Mouse (Mus musculus): Measurements from ENCODE around the gene Camk2b. TPM values are rescaled to one million over a fixed set of nuclear protein-coding genes. Genes with fewer than 3 reads are reported as not detected.
"Not testable (repeated sequence)": the region's sequence is repeated elsewhere in the genome, so short reads cannot be mapped to it uniquely, and the experiment has no call there.

The Camk2b gene
- polyA plus RNA-seq (2014; fragmentation: Nextera tagmentation; extraction: Ambion mirVana): 117 and 126 TPM in 2 replicates

- no peaks in the 10 kb centered on the region for H3K36me3 ChIP-seq (replicated peaks; ENCODE audit: control insufficient read depth, insufficient read depth)
- H3K4me1 ChIP-seq (replicated peaks; ENCODE audit: control insufficient read depth, insufficient read depth, low read length): peaks cover 24% of the 10 kb centered on the region; the same call in 1 of the 2 replicates
- ATAC-seq (ENCODE audit: low FRiP score) (no peak), DNase-seq (ENCODE audit: low spot score) (no peak)
- peaks cover 51% of the 10 kb centered on the region for H3K27me3 ChIP-seq (ENCODE audit: control insufficient read depth, insufficient read depth, low read length)
- H3K9ac ChIP-seq: peak within 1 kb of the TSS; percentile 88
- peak within 1 kb of the TSS; percentile 77 for H3K4me2 ChIP-seq (replicated peaks)
- H3K27ac ChIP-seq: peak within 1 kb of the TSS; percentile 87
- 12% methylated on average over 6 of the region's 6 CpGs for WGBS
- H3K9me3 ChIP-seq (ENCODE audit: control insufficient read depth, low read length): no peaks in the 10 kb centered on the region
- H3K4me3 ChIP-seq (replicated peaks; ENCODE audit: low read length): peak within 1 kb of the TSS; percentile 75
These were observed at the start of gene Camk2b for GRCm38 (mm10) chr11:6066176-6066575. Camk2b (minus strand) TSS chr11:6066362.

- no peak for DNase-seq (ENCODE audit: low spot score)
- Histone ChIP-seq H3K4me1 (replicated peaks; ENCODE audit: control insufficient read depth, insufficient read depth, low read length) (no peaks in the 10 kb centered on the region), H3K36me3 (replicated peaks; ENCODE audit: control insufficient read depth, insufficient read depth) (peaks cover 61% of the 10 kb centered on the region), H3K4me2 (replicated peaks) (no peak overlapping the region), H3K9me3 (ENCODE audit: control insufficient read depth, low read length) (no peaks in the 10 kb centered on the region), H3K9ac (no peak overlapping the region), H3K27ac (no peak overlapping the region), H3K4me3 (replicated peaks; ENCODE audit: low read length) (no peak overlapping the region), H3K27me3 (ENCODE audit: control insufficient read depth, insufficient read depth, low read length) (no peaks in the 10 kb centered on the region)
- 96% methylated on average over 5 of the region's 5 CpGs for WGBS
- no peak for ATAC-seq (ENCODE audit: low FRiP score)
These were observed 45.7 kb upstream of the Camk2b start for GRCm38 (mm10) chr11:6111734-6112484.

- H3K4me2 ChIP-seq (replicated peaks): no peak overlapping the region
- no peaks in the 10 kb centered on the region for H3K27me3 ChIP-seq (ENCODE audit: control insufficient read depth, insufficient read depth, low read length)
- no peak overlapping the region for H3K4me3 ChIP-seq (replicated peaks; ENCODE audit: low read length)
- no peaks in the 10 kb centered on the region for H3K4me1 ChIP-seq (replicated peaks; ENCODE audit: control insufficient read depth, insufficient read depth, low read length)
- H3K36me3 ChIP-seq (replicated peaks; ENCODE audit: control insufficient read depth, insufficient read depth): peaks cover 73% of the 10 kb centered on the region
- no peak overlapping the region for H3K9ac ChIP-seq
- H3K27ac ChIP-seq: no peak overlapping the region
- no peak for ATAC-seq (ENCODE audit: low FRiP score)
- no peaks in the 10 kb centered on the region for H3K9me3 ChIP-seq (ENCODE audit: control insufficient read depth, low read length)
- no peak for DNase-seq (ENCODE audit: low spot score)
These were observed 43.8 kb upstream of the Camk2b start for GRCm38 (mm10) chr11:6109990-6110389.

- Histone ChIP-seq H3K9me3 (ENCODE audit: control insufficient read depth, low read length) (no peaks in the 10 kb centered on the region), H3K4me2 (replicated peaks) (no peak overlapping the region), H3K4me3 (replicated peaks; ENCODE audit: low read length) (no peak overlapping the region), H3K4me1 (replicated peaks; ENCODE audit: control insufficient read depth, insufficient read depth, low read length) (no peaks in the 10 kb centered on the region), H3K9ac (no peak overlapping the region), H3K36me3 (replicated peaks; ENCODE audit: control insufficient read depth, insufficient read depth) (peaks cover 79% of the 10 kb centered on the region), H3K27me3 (ENCODE audit: control insufficient read depth, insufficient read depth, low read length) (no peaks in the 10 kb centered on the region), H3K27ac (no peak overlapping the region)
- ATAC-seq (ENCODE audit: low FRiP score): no peak
- 92% methylated on average over 5 of the region's 5 CpGs for WGBS
- no peak for DNase-seq (ENCODE audit: low spot score)
These were observed 42.1 kb upstream of the Camk2b start for GRCm38 (mm10) chr11:6108296-6108695.

- H3K4me3 ChIP-seq (replicated peaks; ENCODE audit: low read length): no peak overlapping the region
- ATAC-seq (ENCODE audit: low FRiP score) (no peak), DNase-seq (ENCODE audit: low spot score) (no peak)
- H3K9ac ChIP-seq: no peak overlapping the region
- peaks cover 76% of the 10 kb centered on the region for H3K36me3 ChIP-seq (replicated peaks; ENCODE audit: control insufficient read depth, insufficient read depth)
- 48% methylated on average over 3 of the region's 3 CpGs for WGBS
- no peak overlapping the region for H3K4me2 ChIP-seq (replicated peaks)
- no peak overlapping the region for H3K27ac ChIP-seq
- no peaks in the 10 kb centered on the region for H3K9me3 ChIP-seq (ENCODE audit: control insufficient read depth, low read length)
- H3K4me1 ChIP-seq (replicated peaks; ENCODE audit: control insufficient read depth, insufficient read depth, low read length): no peaks in the 10 kb centered on the region
- H3K27me3 ChIP-seq (ENCODE audit: control insufficient read depth, insufficient read depth, low read length): no peaks in the 10 kb centered on the region
These were observed 41.6 kb upstream of the Camk2b start for GRCm38 (mm10) chr11:6107722-6108121.

GRCm38 (mm10) chr11:6104734-6105133 lies 38.6 kb upstream of the Camk2b start:
- H3K4me2 ChIP-seq (replicated peaks): no peak overlapping the region
- peaks cover 48% of the 10 kb centered on the region for H3K36me3 ChIP-seq (replicated peaks; ENCODE audit: control insufficient read depth, insufficient read depth)
- ATAC-seq (ENCODE audit: low FRiP score) (no peak), DNase-seq (ENCODE audit: low spot score) (no peak)
- H3K9me3 ChIP-seq (ENCODE audit: control insufficient read depth, low read length): no peaks in the 10 kb centered on the region
- no peak overlapping the region for H3K4me3 ChIP-seq (replicated peaks; ENCODE audit: low read length)
- no peaks in the 10 kb centered on the region for H3K27me3 ChIP-seq (ENCODE audit: control insufficient read depth, insufficient read depth, low read length)
- no peak overlapping the region for H3K9ac ChIP-seq
- no peaks in the 10 kb centered on the region for H3K4me1 ChIP-seq (replicated peaks; ENCODE audit: control insufficient read depth, insufficient read depth, low read length)
- H3K27ac ChIP-seq: no peak overlapping the region
- 85% methylated on average over 5 of the region's 5 CpGs for WGBS

- not testable (repeated sequence) for H3K4me2 ChIP-seq (replicated peaks); H3K4me3 ChIP-seq (replicated peaks; ENCODE audit: low read length); H3K9ac ChIP-seq; H3K36me3 ChIP-seq (replicated peaks; ENCODE audit: control insufficient read depth, insufficient read depth); H3K4me1 ChIP-seq (replicated peaks; ENCODE audit: control insufficient read depth, insufficient read depth, low read length); DNase-seq (ENCODE audit: low spot score); ATAC-seq (ENCODE audit: low FRiP score); H3K9me3 ChIP-seq (ENCODE audit: control insufficient read depth, low read length); H3K27me3 ChIP-seq (ENCODE audit: control insufficient read depth, insufficient read depth, low read length); H3K27ac ChIP-seq
- WGBS: 100% methylated on average over 1 of the region's 3 CpGs
These were observed 30.5 kb upstream of the Camk2b start for GRCm38 (mm10) chr11:6096637-6097036.

- WGBS: 64% methylated on average over 4 of the region's 4 CpGs
- H3K4me2 ChIP-seq (replicated peaks): no peak overlapping the region
- no peak overlapping the region for H3K4me3 ChIP-seq (replicated peaks; ENCODE audit: low read length)
- no peaks in the 10 kb centered on the region for H3K9me3 ChIP-seq (ENCODE audit: control insufficient read depth, low read length)
- ATAC-seq (ENCODE audit: low FRiP score): no peak
- H3K27ac ChIP-seq: no peak overlapping the region
- no peak overlapping the region for H3K9ac ChIP-seq
- H3K27me3 ChIP-seq (ENCODE audit: control insufficient read depth, insufficient read depth, low read length): no peaks in the 10 kb centered on the region
- no peaks in the 10 kb centered on the region for H3K4me1 ChIP-seq (replicated peaks; ENCODE audit: control insufficient read depth, insufficient read depth, low read length)
- H3K36me3 ChIP-seq (replicated peaks; ENCODE audit: control insufficient read depth, insufficient read depth): no peaks in the 10 kb centered on the region
- no peak for DNase-seq (ENCODE audit: low spot score)
These were observed 20.8 kb upstream of the Camk2b start for GRCm38 (mm10) chr11:6086991-6087390.

GRCm38 (mm10) chr11:6078737-6079136 lies 12.6 kb upstream of the Camk2b start:
- Histone ChIP-seq H3K36me3 (replicated peaks; ENCODE audit: control insufficient read depth, insufficient read depth) (no peaks in the 10 kb centered on the region), H3K4me2 (replicated peaks) (no peak overlapping the region), H3K27ac (no peak overlapping the region), H3K9me3 (ENCODE audit: control insufficient read depth, low read length) (no peaks in the 10 kb centered on the region), H3K9ac (no peak overlapping the region), H3K4me1 (replicated peaks; ENCODE audit: control insufficient read depth, insufficient read depth, low read length) (no peaks in the 10 kb centered on the region), H3K27me3 (ENCODE audit: control insufficient read depth, insufficient read depth, low read length) (no peaks in the 10 kb centered on the region), H3K4me3 (replicated peaks; ENCODE audit: low read length) (no peak overlapping the region)
- 91% methylated on average over 2 of the region's 2 CpGs for WGBS
- ATAC-seq (ENCODE audit: low FRiP score): no peak
- no peak for DNase-seq (ENCODE audit: low spot score)
